Mouse (Mus musculus): ENCODE results near the gene Atp13a4.

GRCm38 (mm10) chr16:29481439-29481838, 63.2 kb downstream of the Atp13a4 start:
- TF ChIP-seq CTCF (IDR thresholded peaks at IDR 0.05; ENCODE audit: low read depth, low read length) (no peak), POLR2A (IDR thresholded peaks at IDR 0.05; ENCODE audit: insufficient read depth, low read length) (no peak), EP300 (IDR thresholded peaks at IDR 0.05; ENCODE audit: insufficient read depth, low read depth, low read length) (no peak)
